Mouse (Mus musculus) ES-Bruce4 (cell line): ENCODE measurements at regions not wholly inside any gene's neighbourhood (a gene's known extent, or its start where the extent isn't known, plus 50 kb on each side); places are given as distances from the start of the nearest gene placed in this dataset.

Experiments
- H3K27ac ChIP-seq: 2 replicates; pipeline ENCODE4 v1.5.1; 2012; ENCODE audit warnings: low read length, inconsistent platforms; ENCODE audit not compliant: insufficient read depth
- H3K27me3 ChIP-seq: 2 replicates; pipeline ENCODE4 v1.6.1; 2012; ENCODE audit warnings: mild to moderate bottlenecking, low read length, inconsistent platforms; ENCODE audit not compliant: control insufficient read depth, poor library complexity, insufficient read depth, severe bottlenecking
- H3K36me3 ChIP-seq: 2 replicates; pipeline ENCODE4 v1.6.1; 2012; ENCODE audit warnings: inconsistent platforms, mild to moderate bottlenecking, low read length, moderate library complexity; ENCODE audit not compliant: control insufficient read depth, poor library complexity, insufficient read depth, severe bottlenecking
- H3K4me1 ChIP-seq: one replicate; pipeline ENCODE4 v1.8.1; 2011; ENCODE audit warnings: low read length; ENCODE audit not compliant: control insufficient read depth, insufficient read depth
- H3K4me3 ChIP-seq: 2 replicates; pipeline ENCODE4 v1.5.1; 2011; ENCODE audit warnings: low read depth, mild to moderate bottlenecking, low read length
- H3K9ac ChIP-seq: 2 replicates; pipeline ENCODE4 v1.6.1; 2012; ENCODE audit warnings: low read depth, mild to moderate bottlenecking, inconsistent platforms; ENCODE audit not compliant: poor library complexity, severe bottlenecking
- H3K9me3 ChIP-seq: replicated peaks from 2 replicates; pipeline ENCODE4 v1.6.1; 2012; ENCODE audit warnings: mild to moderate bottlenecking, low read length, inconsistent platforms; ENCODE audit not compliant: control insufficient read depth, poor library complexity, insufficient read depth, severe bottlenecking
- CTCF ChIP-seq: IDR thresholded peaks from one replicate; pipeline ENCODE4 v1.8.1; 2011; ENCODE audit warnings: low read depth, low read length
- EP300 ChIP-seq: IDR thresholded peaks from 2 replicates; pipeline ENCODE4 v1.6.1; 2011; ENCODE audit warnings: low read depth, low read length; ENCODE audit not compliant: insufficient read depth
- POLR2A ChIP-seq: IDR thresholded peaks from one replicate; pipeline ENCODE4 v1.8.1; 2011; ENCODE audit warnings: low read length; ENCODE audit not compliant: insufficient read depth

GRCm38 (mm10) chr3:38175946-38176345 lies 308.7 kb downstream of the Ankrd50 start:
- no peaks in the 10 kb centered on the region for H3K4me1 ChIP-seq
- no peaks in the 10 kb centered on the region for H3K27me3 ChIP-seq
- H3K27ac ChIP-seq = no peak overlapping the region
- no peaks in the 10 kb centered on the region for H3K9me3 ChIP-seq
- H3K4me3 ChIP-seq = no peak overlapping the region
- TF ChIP-seq EP300 (no peak), CTCF (no peak), POLR2A (no peak)
- no peak overlapping the region for H3K9ac ChIP-seq
- H3K36me3 ChIP-seq = no peaks in the 10 kb centered on the region

- no peak for TF ChIP-seq CTCF
- TF ChIP-seq POLR2A = no peak
- TF ChIP-seq EP300 = no peak
These were observed 309.8 kb downstream of the Ankrd50 start for GRCm38 (mm10) chr3:38174735-38175280.

GRCm38 (mm10) chr3:38152408-38152807 lies 332.2 kb downstream of the Ankrd50 start:
- Histone ChIP-seq H3K27ac (no peak overlapping the region), H3K4me1 (no peaks in the 10 kb centered on the region), H3K9me3 (no peaks in the 10 kb centered on the region), H3K36me3 (no peaks in the 10 kb centered on the region), H3K27me3 (no peaks in the 10 kb centered on the region), H3K4me3 (no peak overlapping the region), H3K9ac (no peak overlapping the region)
- TF ChIP-seq POLR2A (no peak), EP300 (no peak), CTCF (no peak)

More at GRCm38 (mm10) chr3:38174735-38175280, 309.8 kb downstream of the Ankrd50 start:
- Histone ChIP-seq H3K9me3 (no peaks in the 10 kb centered on the region), H3K4me3 (no peak overlapping the region), H3K27ac (no peak overlapping the region), H3K9ac (no peak overlapping the region), H3K36me3 (no peaks in the 10 kb centered on the region), H3K27me3 (no peaks in the 10 kb centered on the region), H3K4me1 (no peaks in the 10 kb centered on the region)

- Histone ChIP-seq H3K36me3 (no peaks in the 10 kb centered on the region), H3K4me1 (no peaks in the 10 kb centered on the region), H3K4me3 (no peak overlapping the region), H3K9me3 (no peaks in the 10 kb centered on the region), H3K27me3 (no peaks in the 10 kb centered on the region), H3K27ac (no peak overlapping the region), H3K9ac (no peak overlapping the region)
- no peak for TF ChIP-seq CTCF
- TF ChIP-seq POLR2A = no peak
- TF ChIP-seq EP300 = no peak
These were observed 332.8 kb downstream of the Ankrd50 start for GRCm38 (mm10) chr3:38151821-38152220.

GRCm38 (mm10) chr3:38146663-38147062 lies 338.0 kb downstream of the Ankrd50 start:
- H3K9me3 ChIP-seq = no peaks in the 10 kb centered on the region
- no peaks in the 10 kb centered on the region for H3K36me3 ChIP-seq
- H3K9ac ChIP-seq = no peak overlapping the region
- H3K4me3 ChIP-seq = no peak overlapping the region
- no peaks in the 10 kb centered on the region for H3K27me3 ChIP-seq
- no peak for TF ChIP-seq CTCF
- H3K4me1 ChIP-seq = no peaks in the 10 kb centered on the region
- no peak overlapping the region for H3K27ac ChIP-seq

GRCm38 (mm10) chr3:38145444-38145843 lies 339.2 kb downstream of the Ankrd50 start:
- Histone ChIP-seq H3K27ac (no peak overlapping the region), H3K4me3 (no peak overlapping the region), H3K36me3 (no peaks in the 10 kb centered on the region), H3K9ac (no peak overlapping the region), H3K27me3 (no peaks in the 10 kb centered on the region), H3K4me1 (no peaks in the 10 kb centered on the region), H3K9me3 (no peaks in the 10 kb centered on the region)
- no peak for TF ChIP-seq CTCF
- no peak for TF ChIP-seq POLR2A
